Mouse (Mus musculus): Measurements from ENCODE around the gene Zfp276. TPM values are rescaled to one million over a fixed set of nuclear protein-coding genes. Genes with fewer than 3 reads are reported as not detected.
A peak's percentile ranks its signal among the peaks of the same experiment; 100 is the strongest.

The Zfp276 gene
- polyA plus RNA-seq (2014; fragmentation: Nextera tagmentation; extraction: Ambion mirVana) = 18.8 and 22.2 TPM in 2 replicates

DNA sequence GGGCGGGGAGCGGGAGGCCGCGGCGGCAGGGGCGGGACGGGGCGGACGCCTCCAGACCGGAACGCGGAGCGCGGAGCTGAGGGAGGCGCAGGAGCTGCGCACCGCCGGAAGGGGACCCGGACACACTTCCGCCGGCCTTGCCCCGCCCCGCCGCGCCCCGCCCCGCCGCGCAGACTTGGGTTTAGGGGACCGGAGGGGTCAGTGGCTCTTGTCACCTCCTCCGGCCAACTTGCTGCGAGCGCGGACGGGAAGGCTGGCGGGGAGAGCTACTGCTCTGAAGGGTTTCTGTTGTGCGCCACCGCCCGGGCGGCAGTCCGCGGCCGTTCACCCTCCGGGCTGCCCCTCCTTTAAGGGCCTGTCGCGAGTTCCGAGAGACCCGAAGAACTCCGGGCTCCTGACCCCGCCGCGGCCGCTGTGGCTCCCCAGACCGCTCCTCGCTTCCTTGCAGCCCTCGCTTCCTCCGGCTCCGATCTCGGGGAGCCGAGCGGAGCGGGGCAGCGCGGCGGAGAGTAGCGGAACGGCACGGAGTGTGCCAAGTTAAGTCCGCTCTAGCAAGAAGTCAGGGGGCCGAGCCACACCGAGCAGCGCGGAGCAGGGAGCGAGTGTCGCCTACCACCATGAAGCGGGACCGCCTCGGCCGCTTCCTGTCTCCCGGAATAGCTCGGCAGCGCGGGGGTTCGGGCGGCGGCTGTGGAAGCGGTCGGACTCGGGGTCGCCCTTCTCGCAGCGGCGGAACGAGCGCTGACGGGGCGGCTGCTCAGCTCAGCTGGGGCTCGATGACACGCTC lies at the start of gene Zfp276, which contains the start of gene Vps9d1:
Gene Zfp276 (plus strand): TSS at position 97 of the 787 bp plus-strand sequence.
Gene Vps9d1 (minus strand): TSS at position 250 of the 787 bp plus-strand sequence.
- under 1% methylated on average over 85 of the region's 99 CpGs for WGBS
- Histone ChIP-seq H3K4me3 (ENCODE audit: low read depth, low read length) (peak within 1 kb of the TSS; percentile 94), H3K9ac (ENCODE audit: low read length) (peak within 1 kb of the TSS; percentile 92), H3K27me3 (ENCODE audit: control insufficient read depth, insufficient read depth, low read length) (no peaks in the 10 kb centered on the region), H3K36me3 (ENCODE audit: control insufficient read depth, insufficient read depth, low read length) (peaks cover 17% of the 10 kb centered on the region; the same call in 1 of the 2 replicates), H3K9me3 (ENCODE audit: control insufficient read depth, low read length) (no peaks in the 10 kb centered on the region), H3K4me1 (ENCODE audit: control insufficient read depth, insufficient read depth, low read length) (peaks cover 13% of the 10 kb centered on the region), H3K4me2 (ENCODE audit: low read depth, severe bottlenecking) (peak within 1 kb of the TSS; percentile 98), H3K27ac (replicated peaks; ENCODE audit: low read depth, low read length) (peak within 1 kb of the TSS; percentile 79)
- DNase-seq (ENCODE audit: low spot score) (peak; percentile 89), ATAC-seq (ENCODE audit: insufficient number of reproducible peaks, low FRiP score, low TSS enrichment, low read depth) (peak; percentile 85)

DNA sequence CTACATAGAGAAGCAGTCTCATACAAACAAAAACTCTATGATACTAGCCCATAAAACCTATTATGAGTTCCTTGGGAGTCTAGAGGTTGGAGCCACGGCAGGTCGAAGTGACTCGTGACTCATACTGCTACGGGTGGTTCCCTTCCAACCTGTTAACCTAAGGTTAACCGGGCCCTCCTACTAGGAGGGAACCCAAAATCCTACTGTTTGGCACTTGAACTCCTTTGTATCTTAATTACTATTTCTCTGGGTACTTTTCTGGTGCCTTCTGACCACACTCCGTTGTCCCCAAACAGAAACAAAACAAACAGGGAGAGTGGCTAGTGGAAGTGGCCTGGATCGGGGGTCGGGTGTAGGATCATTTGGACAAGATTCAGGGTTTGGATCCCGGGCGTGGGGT lies 42.1 kb upstream of the Zfp276 start:
- H3K9ac ChIP-seq (ENCODE audit: low read length) = peak overlapping the region; percentile 86
- no peak for DNase-seq (ENCODE audit: low spot score)
- no peak overlapping the region for H3K27ac ChIP-seq (replicated peaks; ENCODE audit: low read depth, low read length)
- peaks cover 10% of the 10 kb centered on the region; the same call in 1 of the 2 replicates for H3K4me1 ChIP-seq (ENCODE audit: control insufficient read depth, insufficient read depth, low read length)
- H3K9me3 ChIP-seq (ENCODE audit: control insufficient read depth, low read length) = no peaks in the 10 kb centered on the region
- peaks cover 10% of the 10 kb centered on the region for H3K36me3 ChIP-seq (ENCODE audit: control insufficient read depth, insufficient read depth, low read length)
- ATAC-seq (ENCODE audit: insufficient number of reproducible peaks, low FRiP score, low TSS enrichment, low read depth) = no peak
- peak overlapping the region; percentile 90 for H3K4me2 ChIP-seq (ENCODE audit: low read depth, severe bottlenecking)
- peak overlapping the region; percentile 79 for H3K4me3 ChIP-seq (ENCODE audit: low read depth, low read length)
- H3K27me3 ChIP-seq (ENCODE audit: control insufficient read depth, insufficient read depth, low read length) = no peaks in the 10 kb centered on the region
- WGBS = 57% methylated on average over 10 of the region's 10 CpGs

DNA sequence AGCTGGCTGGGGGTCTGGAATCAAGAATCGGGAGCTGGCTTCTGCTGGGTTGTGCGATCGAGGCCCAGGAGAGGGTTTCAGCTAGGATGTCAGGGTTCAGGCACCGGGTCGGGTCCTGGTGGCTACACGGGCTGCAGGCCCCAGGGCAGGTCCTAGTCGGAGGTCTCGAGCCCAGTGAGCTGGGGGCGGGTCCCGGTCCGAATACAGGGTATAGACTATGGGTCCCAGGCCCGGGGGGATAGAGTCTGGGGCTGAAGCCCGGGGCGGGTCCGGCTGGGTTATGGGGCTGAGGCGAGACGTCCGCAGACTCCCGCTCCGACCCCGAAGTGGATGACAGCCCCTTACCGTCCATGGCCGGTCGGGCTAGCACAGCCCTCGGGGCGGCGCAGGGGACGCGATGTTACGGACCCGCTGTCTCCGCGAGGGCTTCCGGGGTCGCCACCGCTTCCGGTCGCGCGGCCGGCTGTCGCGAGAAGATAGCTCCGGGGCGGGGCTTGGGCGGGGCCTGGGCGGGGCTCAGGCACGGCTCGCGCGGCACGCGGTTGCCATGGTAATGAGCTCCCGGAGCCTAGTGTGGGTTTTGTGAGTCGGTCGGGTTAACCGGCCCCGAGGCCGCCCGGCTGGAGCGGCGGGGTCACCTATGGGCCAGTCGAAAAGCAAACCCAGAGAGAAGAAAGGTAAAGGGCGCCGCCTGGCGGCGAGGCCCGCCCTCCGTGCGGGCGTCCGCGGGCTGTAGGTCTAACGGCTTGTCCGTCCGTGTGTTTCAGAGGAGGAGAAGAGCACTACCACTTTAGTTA lies 41.5 kb upstream of the Zfp276 start, which contains the start of the genes Chmp1a and Spata33:
Gene Chmp1a (minus strand): TSS at position 443 of the 797 bp plus-strand sequence.
Gene Spata33 (plus strand): TSS at position 512 of the 797 bp plus-strand sequence.
- H3K27me3 ChIP-seq (ENCODE audit: control insufficient read depth, insufficient read depth, low read length) = no peaks in the 10 kb centered on the region
- H3K4me3 ChIP-seq (ENCODE audit: low read depth, low read length) = peak within 1 kb of the TSS; percentile 79
- ATAC-seq (ENCODE audit: insufficient number of reproducible peaks, low FRiP score, low TSS enrichment, low read depth) (peak; percentile 95), DNase-seq (ENCODE audit: low spot score) (peak; percentile 97)
- peaks cover 7% of the 10 kb centered on the region for H3K36me3 ChIP-seq (ENCODE audit: control insufficient read depth, insufficient read depth, low read length)
- under 1% methylated on average over 74 of the region's 76 CpGs for WGBS
- no peaks in the 10 kb centered on the region for H3K9me3 ChIP-seq (ENCODE audit: control insufficient read depth, low read length)
- H3K4me1 ChIP-seq (ENCODE audit: control insufficient read depth, insufficient read depth, low read length) = peaks cover 10% of the 10 kb centered on the region; the same call in 1 of the 2 replicates
- peak within 1 kb of the TSS; percentile 90 for H3K4me2 ChIP-seq (ENCODE audit: low read depth, severe bottlenecking)
- peak within 1 kb of the TSS; percentile 86 for H3K9ac ChIP-seq (ENCODE audit: low read length)
- H3K27ac ChIP-seq (replicated peaks; ENCODE audit: low read depth, low read length) = no peak within 1 kb of the TSS

DNA sequence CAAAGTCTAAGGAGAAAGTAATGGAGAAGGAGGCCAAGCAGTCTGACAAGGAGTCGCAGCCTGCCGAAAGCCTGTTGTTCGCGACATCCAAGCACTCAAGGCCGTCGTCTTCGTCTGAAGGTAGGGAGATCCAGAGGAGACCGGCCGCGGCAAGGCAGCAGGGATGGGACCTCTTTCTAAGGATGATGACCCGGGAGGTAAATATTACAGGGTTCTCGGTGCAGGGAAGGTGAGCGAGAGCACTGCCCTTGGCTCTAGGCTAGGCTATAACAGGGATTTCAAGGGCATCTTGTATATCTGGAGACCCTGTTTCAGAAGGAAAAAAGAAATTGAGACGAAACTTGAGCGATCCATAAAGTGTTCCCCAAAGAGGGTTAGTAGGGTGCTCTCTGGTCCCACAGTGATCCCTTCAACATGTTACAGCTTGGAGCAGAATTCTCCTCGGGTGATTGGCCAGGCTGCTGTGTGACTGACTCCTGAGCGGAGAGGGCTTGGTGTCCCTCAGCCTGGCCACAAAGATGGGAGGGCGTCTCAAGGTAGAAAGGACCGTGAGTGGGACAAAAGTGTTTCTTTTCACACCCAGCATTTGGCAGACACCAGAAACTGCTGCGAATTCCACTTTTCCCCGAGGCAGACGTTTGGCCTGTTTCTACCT lies 40.8 kb upstream of the Zfp276 start:
- Histone ChIP-seq H3K4me1 (ENCODE audit: control insufficient read depth, insufficient read depth, low read length) (peaks cover 10% of the 10 kb centered on the region; the same call in 1 of the 2 replicates), H3K27me3 (ENCODE audit: control insufficient read depth, insufficient read depth, low read length) (no peaks in the 10 kb centered on the region), H3K4me3 (ENCODE audit: low read depth, low read length) (peak overlapping the region; percentile 79), H3K9me3 (ENCODE audit: control insufficient read depth, low read length) (no peaks in the 10 kb centered on the region), H3K27ac (replicated peaks; ENCODE audit: low read depth, low read length) (no peak overlapping the region), H3K4me2 (ENCODE audit: low read depth, severe bottlenecking) (peak overlapping the region; percentile 90), H3K36me3 (ENCODE audit: control insufficient read depth, insufficient read depth, low read length) (peaks cover 7% of the 10 kb centered on the region), H3K9ac (ENCODE audit: low read length) (peak overlapping the region; percentile 58)
- DNase-seq (ENCODE audit: low spot score) = no peak
- 14% methylated on average over 22 of the region's 22 CpGs for WGBS
- ATAC-seq (ENCODE audit: insufficient number of reproducible peaks, low FRiP score, low TSS enrichment, low read depth) = 0 out of 2 replicates have a peak, but pooled peaks have one; percentile 16

DNA sequence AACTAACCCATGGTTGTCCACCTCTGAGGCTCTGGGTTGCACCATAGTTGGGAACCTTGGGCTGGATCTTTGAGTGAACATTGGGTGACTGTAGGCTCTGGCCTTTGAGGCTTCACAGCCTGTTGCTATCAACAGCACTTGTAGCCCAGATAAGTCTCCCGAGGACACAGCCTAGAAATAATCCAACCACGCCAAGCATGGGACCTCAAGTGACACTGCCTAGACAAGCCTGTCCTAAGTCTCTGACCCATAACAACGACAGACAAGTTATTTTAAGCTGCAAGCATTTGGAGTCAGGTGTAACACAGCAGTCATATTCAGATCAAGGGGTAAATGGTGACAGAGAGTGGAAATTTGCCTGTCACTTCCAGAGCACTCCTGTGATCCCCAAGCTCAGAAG lies 38.6 kb upstream of the Zfp276 start:
- 80% methylated on average over 3 of the region's 3 CpGs for WGBS
- H3K4me1 ChIP-seq (ENCODE audit: control insufficient read depth, insufficient read depth, low read length) = peaks cover 10% of the 10 kb centered on the region; the same call in 1 of the 2 replicates
- no peaks in the 10 kb centered on the region for H3K9me3 ChIP-seq (ENCODE audit: control insufficient read depth, low read length)
- no peaks in the 10 kb centered on the region for H3K27me3 ChIP-seq (ENCODE audit: control insufficient read depth, insufficient read depth, low read length)
- H3K4me3 ChIP-seq (ENCODE audit: low read depth, low read length) = no peak overlapping the region
- no peak for ATAC-seq (ENCODE audit: insufficient number of reproducible peaks, low FRiP score, low TSS enrichment, low read depth)
- no peak overlapping the region for H3K4me2 ChIP-seq (ENCODE audit: low read depth, severe bottlenecking)
- no peak for DNase-seq (ENCODE audit: low spot score)
- H3K36me3 ChIP-seq (ENCODE audit: control insufficient read depth, insufficient read depth, low read length) = no peaks in the 10 kb centered on the region
- H3K27ac ChIP-seq (replicated peaks; ENCODE audit: low read depth, low read length) = no peak overlapping the region
- no peak overlapping the region for H3K9ac ChIP-seq (ENCODE audit: low read length)

DNA sequence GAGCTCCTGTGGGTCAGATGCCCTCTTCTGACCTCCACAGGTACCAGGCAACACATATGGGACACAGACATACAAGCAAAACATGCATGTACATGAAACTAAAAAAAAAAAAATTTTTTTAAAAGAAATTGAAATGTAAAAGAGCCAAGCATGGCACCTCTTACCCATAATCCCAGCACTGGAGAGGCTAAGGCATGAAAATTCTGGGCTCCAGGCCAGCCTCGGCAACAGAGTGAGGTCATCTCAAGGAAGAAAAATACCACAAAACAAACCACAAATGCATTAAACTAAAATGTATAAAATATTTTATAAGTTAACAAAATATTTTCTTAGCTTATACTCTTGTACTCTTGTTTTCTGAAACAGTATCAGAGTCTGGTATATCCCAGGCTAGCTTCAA lies 33.1 kb upstream of the Zfp276 start:
- ATAC-seq (ENCODE audit: insufficient number of reproducible peaks, low FRiP score, low TSS enrichment, low read depth) (no peak), DNase-seq (ENCODE audit: low spot score) (no peak)
- no peak overlapping the region for H3K4me3 ChIP-seq (ENCODE audit: low read depth, low read length)
- H3K27me3 ChIP-seq (ENCODE audit: control insufficient read depth, insufficient read depth, low read length) = no peaks in the 10 kb centered on the region; the same call in 1 of the 2 replicates
- peaks cover 9% of the 10 kb centered on the region; the same call in 1 of the 2 replicates for H3K4me1 ChIP-seq (ENCODE audit: control insufficient read depth, insufficient read depth, low read length)
- no peaks in the 10 kb centered on the region for H3K36me3 ChIP-seq (ENCODE audit: control insufficient read depth, insufficient read depth, low read length)
- no peaks in the 10 kb centered on the region for H3K9me3 ChIP-seq (ENCODE audit: control insufficient read depth, low read length)
- H3K9ac ChIP-seq (ENCODE audit: low read length) = no peak overlapping the region
- H3K27ac ChIP-seq (replicated peaks; ENCODE audit: low read depth, low read length) = no peak overlapping the region
- H3K4me2 ChIP-seq (ENCODE audit: low read depth, severe bottlenecking) = no peak overlapping the region
- WGBS = 83% methylated on average over 1 of the region's 1 CpGs

DNA sequence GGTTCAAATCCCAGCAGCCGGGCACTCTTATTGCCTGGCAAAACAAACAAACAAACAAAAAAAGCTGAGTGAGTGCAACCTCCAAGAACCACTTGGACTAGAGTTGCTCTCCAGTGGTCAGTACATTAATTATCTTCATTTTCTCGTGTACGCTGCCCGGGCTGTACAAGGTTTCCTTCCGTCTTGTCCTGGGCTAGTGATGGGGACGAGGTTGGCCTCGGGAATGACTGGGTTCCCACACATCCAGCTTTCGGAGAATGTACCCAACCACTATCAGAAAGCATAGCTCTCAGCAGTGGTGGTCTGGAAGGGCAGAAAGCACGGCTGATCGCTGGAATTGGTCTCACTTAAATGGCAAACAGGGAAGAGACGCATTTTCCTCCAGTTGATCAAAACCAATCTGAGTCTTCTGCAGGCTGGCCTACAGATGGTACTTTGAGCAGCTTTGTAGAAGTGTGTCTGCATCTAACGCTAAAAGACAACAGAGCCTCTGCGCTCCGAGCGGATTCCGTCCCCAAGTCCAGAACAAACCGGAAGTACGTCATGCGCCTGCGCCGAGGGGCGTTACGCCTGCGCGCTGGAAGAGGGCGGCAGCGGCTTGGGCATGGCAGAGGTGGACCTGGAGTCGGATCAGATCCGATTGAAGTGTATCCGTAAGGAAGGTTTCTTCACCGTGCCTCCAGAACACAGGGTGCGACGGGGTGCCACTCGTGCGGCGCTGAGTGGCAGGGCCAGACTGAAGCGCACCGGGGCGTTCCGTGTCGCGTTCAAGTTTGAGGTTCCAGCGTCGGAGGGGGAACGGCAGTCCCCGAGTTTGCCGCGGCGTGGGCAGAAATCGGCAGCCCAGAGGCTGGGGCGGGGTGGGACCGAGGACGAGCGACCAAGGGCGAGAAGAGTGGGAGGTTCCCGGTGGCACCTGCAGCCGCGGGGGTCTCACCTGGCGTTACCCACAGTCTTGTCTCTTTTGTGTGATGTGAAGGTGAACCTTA lies 29.4 kb upstream of the Zfp276 start, which contains the start of gene Cdk10:
Gene Cdk10 (plus strand): TSS at position 565 of the 989 bp plus-strand sequence.
- DNase-seq (ENCODE audit: low spot score) (peak; percentile 94), ATAC-seq (ENCODE audit: insufficient number of reproducible peaks, low FRiP score, low TSS enrichment, low read depth) (peak; percentile 79)
- H3K4me2 ChIP-seq (ENCODE audit: low read depth, severe bottlenecking) = peak within 1 kb of the TSS; percentile 83

More for the DNA sequence above, 29.4 kb upstream of the Zfp276 start, which contains the start of gene Cdk10:
- 3% methylated on average over 59 of the region's 59 CpGs for WGBS
- Histone ChIP-seq H3K4me1 (ENCODE audit: control insufficient read depth, insufficient read depth, low read length) (peaks cover 9% of the 10 kb centered on the region; the same call in 1 of the 2 replicates), H3K27ac (replicated peaks; ENCODE audit: low read depth, low read length) (peak within 1 kb of the TSS; percentile 72), H3K9me3 (ENCODE audit: control insufficient read depth, low read length) (no peaks in the 10 kb centered on the region), H3K27me3 (ENCODE audit: control insufficient read depth, insufficient read depth, low read length) (no peaks in the 10 kb centered on the region; the same call in 1 of the 2 replicates), H3K4me3 (ENCODE audit: low read depth, low read length) (peak within 1 kb of the TSS; percentile 91), H3K9ac (ENCODE audit: low read length) (peak within 1 kb of the TSS; percentile 90), H3K36me3 (ENCODE audit: control insufficient read depth, insufficient read depth, low read length) (0 out of 2 replicates have a peak, but pooled peaks cover 4% of the 10 kb centered on the region)

All from limb, embryonic 11.5 days (tissue).